Mouse (Mus musculus) small intestine, adult 2 months (tissue): ENCODE measurements around the gene Comp.

ENCODE experiments used
- CTCF ChIP-seq: fragments of 200-500 bp; IDR thresholded peaks from 2 replicates; pipeline ENCODE4 v1.5.1; 2012; ENCODE audit warnings: low read depth, mild to moderate bottlenecking, control low read depth, inconsistent platforms, low read length, moderate library complexity, mixed read lengths; ENCODE audit not compliant: insufficient replicate concordance, insufficient read length; ENCODE audit errors: extremely low read depth
- POLR2A ChIP-seq: fragments of 200-500 bp; IDR thresholded peaks from 2 replicates; pipeline ENCODE4 v1.6.1; 2012; ENCODE audit warnings: low read depth, mild to moderate bottlenecking, control low read depth, inconsistent platforms, low read length, moderate library complexity

DNA sequence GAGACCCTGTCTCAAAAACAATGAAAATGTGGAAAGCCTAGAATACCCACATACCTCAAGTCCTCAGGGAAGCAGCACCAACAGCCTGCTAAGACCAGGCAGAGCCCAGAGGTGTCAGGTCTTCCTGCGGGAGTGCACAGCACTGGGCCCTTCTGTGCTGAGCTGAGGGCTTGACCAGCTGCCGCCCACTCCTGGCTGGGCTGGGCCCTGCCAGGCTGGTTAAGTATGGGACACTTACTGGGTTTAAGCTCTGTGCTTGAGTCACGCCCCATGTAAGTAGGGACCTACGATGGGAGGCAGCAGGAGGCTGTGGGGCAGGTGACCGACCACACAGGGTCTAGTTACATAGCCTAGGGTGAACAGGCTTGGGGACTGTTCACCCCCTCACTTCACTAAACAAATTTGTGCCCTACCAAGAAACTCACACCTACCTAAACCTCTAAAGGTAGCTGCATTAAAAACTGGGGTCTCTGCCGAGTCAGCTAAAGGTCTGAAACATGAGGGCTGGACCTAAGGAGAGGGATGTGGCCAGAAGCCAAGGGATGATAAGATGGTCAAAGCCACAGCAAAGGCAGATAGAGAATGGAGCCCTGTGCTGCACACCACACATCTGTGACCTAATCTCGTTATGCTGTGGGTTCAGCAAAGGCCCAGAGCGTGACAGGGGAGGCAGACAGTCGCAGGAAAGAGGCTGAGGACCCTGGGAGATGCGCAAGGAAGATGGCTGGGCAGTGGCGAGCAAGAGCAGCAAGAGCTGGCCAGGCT lies 46.7 kb downstream of the Comp start:
- TF ChIP-seq POLR2A (no peak), CTCF (no peak)
